Mouse (Mus musculus): ENCODE measurements around the gene Cadm1. TPM values are rescaled to one million over a fixed set of nuclear protein-coding genes. Genes with fewer than 3 reads are reported as not detected.

The Cadm1 gene
- total and polyA plus RNA-seq, 2 experiments from 2014 or later: 3.7 to 5.5 TPM

DNA sequence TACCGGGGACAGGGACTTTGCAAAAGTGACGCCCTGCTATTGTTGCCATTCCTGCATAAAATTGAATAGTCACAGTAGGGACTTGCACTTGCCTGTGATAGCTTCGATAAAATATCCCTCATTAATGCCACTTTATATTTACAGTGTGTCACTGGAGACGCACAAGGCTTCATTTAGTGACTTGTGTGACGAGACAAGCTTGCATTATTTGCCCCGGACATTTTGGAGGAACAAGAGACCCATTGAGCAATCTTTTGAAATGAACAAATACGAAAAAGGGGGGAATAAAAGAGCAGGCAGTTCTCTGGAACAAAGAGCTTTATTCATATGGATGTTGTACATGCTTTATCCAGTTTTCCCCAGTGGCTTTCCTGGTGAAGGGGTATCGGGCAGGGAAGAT, 3.5 kb downstream of the Cadm1 start:
- no peaks in the 10 kb centered on the region for H3K9me3 ChIP-seq (replicated peaks; ENCODE audit: control insufficient read depth, low read length)
- H3K4me2 ChIP-seq (ENCODE audit: low read depth, low read length): no peak overlapping the region
- ATAC-seq (ENCODE audit: insufficient read depth, low read depth) (no peak), DNase-seq (ENCODE audit: low spot score) (no peak)
- no peak overlapping the region for H3K9ac ChIP-seq (replicated peaks; ENCODE audit: low read depth, low read length)
- TF ChIP-seq EP300 (IDR thresholded peaks at IDR 0.05; ENCODE audit: low read depth) (no peak), CTCF (IDR thresholded peaks at IDR 0.05; ENCODE audit: low read depth) (no peak)
- H3K4me1 ChIP-seq (ENCODE audit: control insufficient read depth, insufficient read depth): peaks cover 18% of the 10 kb centered on the region
- H3K27me3 ChIP-seq (ENCODE audit: control insufficient read depth, insufficient read depth, low read length): peaks cover 63% of the 10 kb centered on the region
- no peak overlapping the region for H3K27ac ChIP-seq (ENCODE audit: low read depth)
- H3K36me3 ChIP-seq (replicated peaks; ENCODE audit: control insufficient read depth, insufficient read depth, low read length): no peaks in the 10 kb centered on the region
- no peak overlapping the region for H3K4me3 ChIP-seq (ENCODE audit: low read depth, low read length)
- 58% methylated on average over 8 of the region's 8 CpGs for WGBS

DNA sequence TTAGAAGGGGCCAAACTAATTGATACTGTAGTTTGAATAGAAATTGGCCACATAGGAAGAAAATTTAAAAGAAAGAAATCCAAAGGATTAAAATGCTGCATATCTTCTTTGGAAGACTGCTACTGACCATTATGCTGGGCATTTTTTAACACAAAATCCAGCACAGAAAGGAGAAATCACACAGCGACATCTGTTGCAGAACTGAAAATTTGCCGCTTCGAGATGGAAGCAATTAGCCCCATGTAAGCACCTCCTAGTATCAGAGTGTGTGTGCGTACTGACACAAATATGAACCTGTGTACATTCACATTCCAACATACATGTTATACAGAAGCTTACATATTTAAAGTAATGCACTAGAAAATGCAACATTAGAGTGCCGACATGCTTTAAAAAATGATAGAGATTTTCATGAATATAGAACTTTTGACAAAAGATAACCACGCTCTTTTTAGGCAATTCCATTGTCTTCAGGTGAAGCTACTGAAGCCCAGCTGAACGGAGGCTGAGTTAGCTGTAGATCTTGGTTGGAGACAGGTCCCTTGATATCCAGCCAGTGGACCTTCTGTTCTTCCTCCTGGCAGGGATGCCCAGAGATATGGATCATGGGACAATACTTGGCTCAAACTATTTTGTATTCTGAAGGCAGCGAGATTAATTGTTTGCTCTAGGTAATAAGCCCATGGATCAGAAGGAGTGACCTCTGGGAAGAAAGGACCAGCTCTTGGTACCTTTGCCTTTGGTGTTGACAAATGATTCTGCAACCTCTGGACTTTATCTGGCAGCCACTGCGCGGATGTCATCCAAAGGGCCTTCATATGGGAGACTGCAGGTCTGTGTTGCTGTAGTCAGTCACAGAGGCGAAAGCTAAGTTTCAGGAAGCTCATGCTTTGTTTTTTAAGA, 4.9 kb downstream of the Cadm1 start:
- TF ChIP-seq CTCF (IDR thresholded peaks at IDR 0.05; ENCODE audit: low read depth): no peak
- TF ChIP-seq EP300 (IDR thresholded peaks at IDR 0.05; ENCODE audit: low read depth): no peak
- WGBS: 87% methylated on average over 11 of the region's 11 CpGs
- H3K27me3 ChIP-seq (ENCODE audit: control insufficient read depth, insufficient read depth, low read length): peaks cover 60% of the 10 kb centered on the region

DNA sequence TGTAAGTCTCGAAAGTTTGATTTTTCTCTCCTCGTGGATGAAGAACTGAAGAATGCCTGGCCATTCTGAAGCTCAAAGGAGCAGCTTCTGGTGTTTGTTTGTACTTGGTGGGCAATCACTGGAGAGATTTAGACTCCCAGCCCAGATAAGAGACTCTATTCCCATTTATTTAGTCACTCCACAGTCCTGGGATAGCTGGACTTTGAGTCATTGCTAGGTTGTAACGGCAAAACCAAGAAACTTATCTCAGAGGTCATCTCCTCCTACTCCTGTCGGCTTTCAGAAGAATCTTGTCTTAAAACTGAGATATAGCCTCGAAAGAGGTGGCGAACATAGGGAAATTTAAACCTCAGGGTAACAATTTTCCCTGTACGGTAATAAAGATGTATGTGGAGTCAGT, 15.3 kb downstream of the Cadm1 start:
- TF ChIP-seq CTCF (IDR thresholded peaks at IDR 0.05; ENCODE audit: low read depth): no peak
- TF ChIP-seq EP300 (IDR thresholded peaks at IDR 0.05; ENCODE audit: low read depth): no peak
- H3K36me3 ChIP-seq (replicated peaks; ENCODE audit: control insufficient read depth, insufficient read depth, low read length): no peaks in the 10 kb centered on the region
- no peaks in the 10 kb centered on the region for H3K9me3 ChIP-seq (replicated peaks; ENCODE audit: control insufficient read depth, low read length)
- peaks cover 26% of the 10 kb centered on the region for H3K27me3 ChIP-seq (ENCODE audit: control insufficient read depth, insufficient read depth, low read length)
- 59% methylated on average over 7 of the region's 7 CpGs for WGBS
- no peak for DNase-seq (ENCODE audit: low spot score)
- H3K4me3 ChIP-seq (ENCODE audit: low read depth, low read length): no peak overlapping the region
- no peak for ATAC-seq (ENCODE audit: insufficient read depth, low read depth)
- H3K27ac ChIP-seq (ENCODE audit: low read depth): no peak overlapping the region
- H3K4me1 ChIP-seq (ENCODE audit: control insufficient read depth, insufficient read depth): no peaks in the 10 kb centered on the region
- no peak overlapping the region for H3K9ac ChIP-seq (replicated peaks; ENCODE audit: low read depth, low read length)
- no peak overlapping the region for H3K4me2 ChIP-seq (ENCODE audit: low read depth, low read length)

More for the DNA sequence above, 4.9 kb downstream of the Cadm1 start:
- Histone ChIP-seq H3K36me3 (replicated peaks; ENCODE audit: control insufficient read depth, insufficient read depth, low read length) (no peaks in the 10 kb centered on the region), H3K9ac (replicated peaks; ENCODE audit: low read depth, low read length) (no peak overlapping the region), H3K4me3 (ENCODE audit: low read depth, low read length) (no peak overlapping the region), H3K4me1 (ENCODE audit: control insufficient read depth, insufficient read depth) (peaks cover 18% of the 10 kb centered on the region; the same call in 1 of the 2 replicates), H3K4me2 (ENCODE audit: low read depth, low read length) (no peak overlapping the region), H3K9me3 (replicated peaks; ENCODE audit: control insufficient read depth, low read length) (no peaks in the 10 kb centered on the region), H3K27ac (ENCODE audit: low read depth) (no peak overlapping the region)
- no peak for DNase-seq (ENCODE audit: low spot score)
- ATAC-seq (ENCODE audit: insufficient read depth, low read depth): no peak

DNA sequence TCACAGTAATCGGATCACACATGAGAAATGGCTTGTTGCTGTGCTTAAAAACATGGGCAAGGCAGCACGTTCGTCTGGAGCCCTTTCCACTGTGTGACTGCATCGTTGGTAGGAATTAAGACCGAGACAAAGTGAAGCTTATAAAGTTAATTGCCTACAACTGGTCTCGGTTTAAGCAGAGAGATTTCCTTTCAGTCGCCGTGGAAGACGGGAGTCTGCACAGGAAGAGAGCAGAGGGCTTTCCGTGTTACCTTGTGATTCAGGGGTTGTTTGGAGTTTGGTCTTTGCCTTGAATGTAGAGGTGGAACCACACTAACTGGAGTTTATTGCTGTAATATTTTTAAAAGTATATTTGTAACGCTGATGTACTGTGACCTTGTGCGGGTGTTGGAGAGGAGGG, 15.7 kb downstream of the Cadm1 start:
- TF ChIP-seq CTCF (IDR thresholded peaks at IDR 0.05; ENCODE audit: low read depth) (no peak), EP300 (IDR thresholded peaks at IDR 0.05; ENCODE audit: low read depth) (no peak)
- no peak for ATAC-seq (ENCODE audit: insufficient read depth, low read depth)
- no peaks in the 10 kb centered on the region for H3K36me3 ChIP-seq (replicated peaks; ENCODE audit: control insufficient read depth, insufficient read depth, low read length)
- H3K4me2 ChIP-seq (ENCODE audit: low read depth, low read length): no peak overlapping the region
- H3K9ac ChIP-seq (replicated peaks; ENCODE audit: low read depth, low read length): no peak overlapping the region
- no peaks in the 10 kb centered on the region for H3K9me3 ChIP-seq (replicated peaks; ENCODE audit: control insufficient read depth, low read length)
- H3K27me3 ChIP-seq (ENCODE audit: control insufficient read depth, insufficient read depth, low read length): peaks cover 26% of the 10 kb centered on the region
- no peak for DNase-seq (ENCODE audit: low spot score)
- H3K4me3 ChIP-seq (ENCODE audit: low read depth, low read length): no peak overlapping the region
- H3K27ac ChIP-seq (ENCODE audit: low read depth): no peak overlapping the region
- WGBS: 65% methylated on average over 12 of the region's 12 CpGs
- no peaks in the 10 kb centered on the region for H3K4me1 ChIP-seq (ENCODE audit: control insufficient read depth, insufficient read depth)

DNA sequence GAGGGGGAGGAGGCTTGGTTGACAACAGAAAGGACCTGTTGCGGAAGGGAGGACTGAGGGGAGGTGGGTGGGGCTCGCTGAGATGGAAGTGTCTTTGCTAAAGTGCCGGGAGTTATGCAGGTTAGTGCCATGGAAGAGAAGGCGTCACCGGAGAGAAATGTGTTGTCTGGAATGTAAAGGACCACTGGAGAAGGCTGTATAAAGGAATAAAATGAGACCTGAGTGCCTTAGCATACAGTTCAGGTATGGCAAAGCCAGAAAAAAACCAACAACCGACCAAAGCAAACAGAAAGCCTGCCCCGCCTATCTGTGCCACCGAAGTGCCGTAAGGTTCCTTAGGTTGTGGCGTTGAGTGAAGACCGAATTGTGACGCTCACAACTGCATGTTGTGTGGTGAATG, 18.4 kb downstream of the Cadm1 start:
- no peak overlapping the region for H3K4me2 ChIP-seq (ENCODE audit: low read depth, low read length)
- H3K4me3 ChIP-seq (ENCODE audit: low read depth, low read length): no peak overlapping the region
- H3K36me3 ChIP-seq (replicated peaks; ENCODE audit: control insufficient read depth, insufficient read depth, low read length): no peaks in the 10 kb centered on the region
- H3K9ac ChIP-seq (replicated peaks; ENCODE audit: low read depth, low read length): no peak overlapping the region
- TF ChIP-seq EP300 (IDR thresholded peaks at IDR 0.05; ENCODE audit: low read depth): no peak
- no peak for TF ChIP-seq CTCF (IDR thresholded peaks at IDR 0.05; ENCODE audit: low read depth)
- H3K9me3 ChIP-seq (replicated peaks; ENCODE audit: control insufficient read depth, low read length): no peaks in the 10 kb centered on the region
- 86% methylated on average over 12 of the region's 12 CpGs for WGBS
- DNase-seq (ENCODE audit: low spot score) (no peak), ATAC-seq (ENCODE audit: insufficient read depth, low read depth) (no peak)
- no peaks in the 10 kb centered on the region for H3K4me1 ChIP-seq (ENCODE audit: control insufficient read depth, insufficient read depth)
- H3K27ac ChIP-seq (ENCODE audit: low read depth): no peak overlapping the region
- peaks cover 27% of the 10 kb centered on the region for H3K27me3 ChIP-seq (ENCODE audit: control insufficient read depth, insufficient read depth, low read length)
